Mouse (Mus musculus): ENCODE data around the gene Laptm4a. TPM values are rescaled to one million over a fixed set of nuclear protein-coding genes. Genes with fewer than 3 reads are reported as not detected.

The Laptm4a gene
- total RNA-seq, 2 experiments from 2014 or later: 184 to 192 TPM

- peak; percentile 31 to 41 for DNase-seq (ENCODE audit: low spot score in 2 of 2)
Observed at GRCm38 (mm10) chr12:8947714-8948464, 26.4 kb downstream of the Laptm4a start, which contains the start of gene Matn3. TSS of gene Matn3 (plus strand) at chr12:8947929.

- DNase-seq (ENCODE audit: low spot score in 2 of 2): no peak
Observed at GRCm38 (mm10) chr12:8953136-8953535, 31.7 kb downstream of the Laptm4a start.

- DNase-seq (ENCODE audit: low spot score in 2 of 2): no peak
Observed at GRCm38 (mm10) chr12:8954161-8954561, 32.7 kb downstream of the Laptm4a start.

- no peak for DNase-seq (ENCODE audit: low spot score in 2 of 2)
Observed at GRCm38 (mm10) chr12:8961607-8962316, 40.3 kb downstream of the Laptm4a start.

- DNase-seq (ENCODE audit: low spot score in 2 of 2): no peak
Observed at GRCm38 (mm10) chr12:8969828-8970227, 48.4 kb downstream of the Laptm4a start.

- peak; percentile 92 to 94 for DNase-seq (ENCODE audit: low spot score in 2 of 2)
Observed at GRCm38 (mm10) chr12:8973820-8974465, 52.5 kb downstream of the Laptm4a start, which contains the start of gene Wdr35. TSS of gene Wdr35 (plus strand) at chr12:8973892.

- no peak for DNase-seq (ENCODE audit: low spot score in 2 of 2)
Observed at GRCm38 (mm10) chr12:8975076-8975475, 53.6 kb downstream of the Laptm4a start.

Other genes starting within 250 kb of the Laptm4a start
- gene Pum2, start 247.5 kb upstream of the Laptm4a start, total RNA-seq (2021): 100 to 1,000 TPM; 190 to 219 TPM
- gene Sdc1, start 150.3 kb upstream of the Laptm4a start, total RNA-seq (2021): 1 to 10 TPM; 1.2 to 1.6 TPM
- gene Matn3, start 26.3 kb downstream of the Laptm4a start, total RNA-seq (2021): under 1 TPM in 1 of 2 experiments, not detected in 1; 0.12 TPM
- 10 to 100 TPM; 43.6 to 47.1 TPM for gene Wdr35, start 52.2 kb downstream of the Laptm4a start, total RNA-seq (2021)
- 1 to 10 TPM; 4.2 to 5.2 TPM for gene Ttc32, start 108.3 kb downstream of the Laptm4a start, total RNA-seq (2021)

Data from left cerebral cortex, adult 18-20 months (tissue).